Mouse (Mus musculus) olfactory bulb, adult 2 months (tissue): Measurements from ENCODE around the gene Pde1a. TPM values are rescaled to one million over a fixed set of nuclear protein-coding genes. Genes with fewer than 3 reads are reported as not detected.
"Not testable (repeated sequence)": the region's sequence is repeated elsewhere in the genome, so short reads cannot be mapped to it uniquely, and the experiment has no call there.

Experiments
- H3K27ac ChIP-seq: fragments of 200-500 bp; 2 replicates; pipeline ENCODE4 v1.5.1; 2012; ENCODE audit warnings: low read depth, low read length; ENCODE audit not compliant: insufficient read depth
- H3K4me1 ChIP-seq: fragments of 200-500 bp; 2 replicates; pipeline ENCODE4 v1.6.1; 2012; ENCODE audit warnings: low read length; ENCODE audit not compliant: control insufficient read depth, insufficient read depth
- H3K4me3 ChIP-seq: fragments of 200-500 bp; 2 replicates; pipeline ENCODE4 v1.5.1; 2012; ENCODE audit warnings: mild to moderate bottlenecking, low read depth, low read length, moderate library complexity; ENCODE audit not compliant: insufficient read depth
- CTCF ChIP-seq: fragments of 200-500 bp; IDR thresholded peaks from 2 replicates; pipeline ENCODE4 v1.5.1; 2012; ENCODE audit warnings: low read depth, mild to moderate bottlenecking, low read length, moderate library complexity; ENCODE audit not compliant: insufficient read depth
- POLR2A ChIP-seq: fragments of 200-500 bp; IDR thresholded peaks from 2 replicates; pipeline ENCODE4 v1.6.1; 2012; ENCODE audit warnings: mild to moderate bottlenecking, low read depth, low read length, moderate library complexity; ENCODE audit not compliant: insufficient read depth
- WGBS: fragments of 180-500 bp; shearing (Covaris S2); methylation state at CpG from one replicate; pipeline ENCODE4 v1.1.7; 2018; 5-methylcytosine and 5-hydroxymethylcytosine counted together
- polyA plus RNA-seq: library from polyadenylated mRNA; stranded (reverse); fragments of >200 nt; gene quantifications from 2 replicates; pipeline ENCODE4 v1.2.4, GENCODE M21; 2012; ENCODE audit warnings: low replicate concordance; ENCODE audit not compliant: missing spikeins, insufficient read depth, insufficient read length

Pde1a gene
- polyA plus RNA-seq, 1 experiment, result not detected

DNA sequence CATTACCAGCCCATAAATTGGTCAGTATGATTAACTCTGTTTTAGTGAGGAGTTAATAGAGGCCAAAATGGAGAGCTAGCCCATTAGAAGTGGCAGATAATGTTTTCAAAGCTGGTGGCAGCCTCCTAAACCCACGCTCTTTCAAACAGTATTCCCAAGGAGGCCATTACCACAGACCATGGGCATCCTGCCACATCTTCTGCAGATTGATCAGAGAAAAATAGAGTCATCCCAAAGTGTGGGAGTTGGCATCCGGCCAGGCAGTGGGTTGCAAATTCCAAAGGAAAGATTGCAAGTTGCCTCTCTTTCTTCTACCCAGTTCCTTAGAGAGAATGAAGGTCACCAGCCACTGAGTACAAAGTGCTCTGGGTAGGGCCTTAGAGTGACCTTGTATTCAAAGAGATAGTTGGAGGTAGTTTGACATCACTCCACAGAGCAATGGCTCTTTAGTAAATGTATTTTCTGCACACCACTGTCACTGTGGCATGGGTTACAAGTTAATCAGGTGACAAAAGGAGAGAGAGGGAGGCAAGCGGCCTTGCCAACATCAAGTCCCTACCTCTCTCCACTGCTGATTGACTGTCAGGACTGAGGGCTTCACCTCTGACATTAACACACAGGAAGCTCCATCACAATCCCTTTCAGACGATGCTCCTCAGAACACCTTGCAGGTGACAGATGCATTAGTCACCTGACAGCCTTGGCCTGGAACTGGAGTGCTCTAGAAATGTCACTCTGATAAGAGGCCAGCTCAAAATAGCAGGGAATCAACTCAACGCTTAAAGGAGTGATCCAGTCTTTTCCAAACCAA lies 237.3 kb downstream of the Pde1a start:
- Histone ChIP-seq H3K27ac (no peak overlapping the region), H3K4me1 (no peaks in the 10 kb centered on the region), H3K4me3 (no peak overlapping the region)
- TF ChIP-seq CTCF (no peak), POLR2A (no peak)
- 81% methylated on average over 5 of the region's 5 CpGs for WGBS

DNA sequence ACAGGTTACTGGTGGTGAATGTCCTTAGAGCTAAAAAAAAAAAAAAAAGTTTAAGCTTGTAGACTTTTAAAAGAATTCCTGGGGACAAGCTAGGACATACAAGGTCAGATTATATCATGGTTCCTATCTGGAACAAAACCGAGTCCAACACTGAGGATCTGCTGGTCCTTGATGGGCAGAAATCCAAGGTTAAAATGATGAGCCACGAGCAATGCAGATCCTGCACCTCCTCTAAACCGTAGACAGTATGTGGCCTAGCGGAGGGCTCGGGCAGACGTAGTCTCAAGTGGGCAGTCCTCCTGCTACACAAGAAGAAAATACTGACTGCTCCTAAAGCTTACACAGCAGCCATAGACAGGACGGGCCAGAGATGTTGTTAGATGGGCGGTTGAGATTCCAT lies 238.5 kb downstream of the Pde1a start:
- WGBS, result 94% methylated on average over 8 of the region's 8 CpGs
- no peak for TF ChIP-seq POLR2A
- no peak for TF ChIP-seq CTCF
- Histone ChIP-seq H3K27ac (no peak overlapping the region), H3K4me3 (no peak overlapping the region), H3K4me1 (no peaks in the 10 kb centered on the region)

DNA sequence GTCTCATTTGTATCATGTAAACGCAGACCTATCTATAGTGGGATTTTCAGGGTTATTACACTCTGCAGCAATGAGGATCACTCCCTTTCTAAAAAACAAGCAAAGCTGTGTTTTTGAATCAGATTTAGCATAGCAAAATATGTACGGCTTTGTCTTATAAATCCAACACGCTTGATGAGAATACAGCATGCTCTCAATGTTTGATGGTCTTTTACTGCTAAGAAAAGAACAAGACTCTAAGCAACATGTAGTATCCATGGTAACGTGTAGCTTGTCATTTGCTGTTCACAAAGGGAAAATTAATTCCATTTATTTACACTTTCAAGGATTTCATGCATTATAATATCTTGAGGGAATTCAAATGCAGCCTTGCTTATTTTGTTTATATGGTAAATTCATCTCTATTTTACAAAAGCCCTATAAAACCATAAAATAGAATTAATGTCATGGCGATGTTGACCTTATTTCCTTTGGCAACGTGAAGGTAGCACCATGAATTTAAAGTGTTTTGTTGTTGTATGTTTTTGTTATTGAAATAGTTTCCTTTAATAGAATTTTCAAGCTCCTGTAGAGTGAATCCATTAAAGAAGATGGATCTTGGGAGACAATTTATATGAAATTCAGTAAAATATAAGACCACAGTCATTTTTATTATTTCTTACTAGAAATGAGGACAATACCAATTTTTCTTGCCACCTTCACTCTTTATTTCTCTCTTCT lies 245.5 kb downstream of the Pde1a start:
- H3K27ac ChIP-seq, result no peak overlapping the region
- H3K4me1 ChIP-seq, result no peaks in the 10 kb centered on the region
- TF ChIP-seq POLR2A (no peak), CTCF (no peak)
- WGBS, result 51% methylated on average over 6 of the region's 6 CpGs
- H3K4me3 ChIP-seq, result no peak overlapping the region

DNA sequence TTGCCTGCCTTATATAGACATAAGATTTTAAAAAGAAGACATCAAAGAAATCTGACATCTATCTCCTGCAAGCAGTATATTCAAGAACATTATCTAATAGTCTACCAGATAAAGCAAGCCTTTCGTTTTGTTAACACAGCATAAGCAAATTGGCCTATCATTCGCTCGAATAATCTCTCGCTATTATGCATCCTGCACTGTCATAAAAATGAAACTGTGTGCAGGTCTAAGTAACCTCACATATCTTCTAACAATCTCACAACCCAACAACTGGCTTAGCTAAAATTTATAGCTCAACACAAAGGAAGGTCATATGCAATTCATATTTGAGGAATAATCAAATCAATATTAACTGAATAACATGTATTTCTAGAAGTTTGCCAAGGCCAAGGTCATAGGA lies 246.0 kb downstream of the Pde1a start:
- no peak for TF ChIP-seq CTCF
- TF ChIP-seq POLR2A, result no peak
- no peak overlapping the region for H3K27ac ChIP-seq
- 87% methylated on average over 4 of the region's 4 CpGs for WGBS
- no peak overlapping the region for H3K4me3 ChIP-seq
- H3K4me1 ChIP-seq, result no peaks in the 10 kb centered on the region

DNA sequence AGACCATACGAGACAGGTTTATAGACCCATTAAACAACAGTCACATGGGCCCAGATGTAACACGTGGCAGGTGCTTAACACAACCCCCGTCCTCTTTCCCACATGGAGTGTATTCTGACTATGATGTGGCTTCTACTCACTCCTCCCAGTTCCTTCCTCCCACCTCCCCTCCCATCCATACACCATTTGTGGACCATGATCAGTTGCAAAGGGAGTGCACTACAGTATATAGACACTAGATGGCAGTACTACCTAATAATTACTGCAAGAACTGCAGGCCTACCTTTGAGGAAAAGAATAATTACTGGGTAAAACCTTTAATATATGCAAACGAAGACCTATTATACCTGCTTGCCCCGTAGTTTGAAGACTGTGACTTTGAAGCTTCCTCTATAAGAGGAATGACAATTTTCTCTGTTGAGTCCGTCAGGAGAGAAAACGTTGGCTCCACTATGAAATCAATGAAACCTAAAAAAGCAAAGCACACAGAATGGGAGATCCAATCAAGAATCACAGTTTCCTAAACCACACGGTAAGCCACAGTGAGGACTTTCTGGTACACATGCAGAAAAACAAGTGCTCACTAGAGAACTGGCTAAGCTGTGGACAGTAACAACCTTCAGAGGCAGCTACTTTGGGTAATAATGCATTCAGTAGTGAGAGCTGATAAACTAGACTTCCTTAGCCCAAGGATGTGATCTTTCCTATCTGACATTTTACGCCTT lies 263.8 kb downstream of the Pde1a start:
- no peak overlapping the region for H3K4me3 ChIP-seq
- 31% methylated on average over 9 of the region's 9 CpGs for WGBS
- no peak overlapping the region for H3K27ac ChIP-seq
- TF ChIP-seq CTCF (no peak), POLR2A (no peak)
- H3K4me1 ChIP-seq, result no peaks in the 10 kb centered on the region

DNA sequence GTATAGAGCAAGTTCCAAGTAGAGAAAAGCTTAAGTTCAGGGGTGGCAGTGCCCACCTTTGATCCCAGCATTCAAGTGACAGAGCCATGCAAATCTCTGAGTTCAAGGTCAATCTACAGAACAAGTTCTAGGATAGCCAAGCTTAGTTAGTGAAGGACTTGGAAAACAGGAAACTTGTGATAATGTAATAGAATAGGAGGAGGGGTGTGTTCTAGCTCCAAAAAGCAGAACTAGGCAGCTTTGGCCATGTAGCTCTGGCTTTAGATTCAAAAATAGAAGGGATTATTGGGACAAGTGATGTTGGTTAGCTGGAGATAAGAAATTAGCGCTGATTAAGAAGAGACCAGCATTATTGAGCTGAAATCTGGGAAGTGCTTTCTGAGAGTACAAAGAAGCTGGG lies 272.4 kb downstream of the Pde1a start:
- H3K27ac ChIP-seq, result no peak overlapping the region
- H3K4me1 ChIP-seq, result no peaks in the 10 kb centered on the region
- 95% methylated on average over 1 of the region's 1 CpGs for WGBS
- no peak overlapping the region for H3K4me3 ChIP-seq
- TF ChIP-seq CTCF (no peak), POLR2A (no peak)

DNA sequence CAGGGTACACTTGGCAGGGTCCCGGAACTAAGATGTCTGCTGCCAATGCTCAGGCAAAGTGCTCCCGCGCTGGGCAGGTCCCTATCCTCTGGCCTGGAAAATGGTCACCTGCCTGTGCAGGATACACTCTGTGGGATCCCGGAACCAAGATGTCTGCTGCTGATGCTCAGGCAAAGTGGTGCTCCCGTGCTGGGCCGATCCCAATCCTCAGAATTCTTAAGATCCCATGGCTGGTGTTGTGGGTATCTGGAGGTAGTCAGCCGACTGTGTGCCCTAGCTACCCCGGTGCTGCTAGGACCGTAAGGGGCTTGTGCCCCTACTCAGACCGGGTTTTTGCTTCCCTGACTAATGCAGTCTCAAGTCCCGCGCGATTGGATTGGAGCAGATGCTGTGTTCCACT lies 281.9 kb downstream of the Pde1a start:
- not testable (repeated sequence) for H3K27ac ChIP-seq, H3K4me3 ChIP-seq, H3K4me1 ChIP-seq
- 90% methylated on average over 13 of the region's 13 CpGs for WGBS

DNA sequence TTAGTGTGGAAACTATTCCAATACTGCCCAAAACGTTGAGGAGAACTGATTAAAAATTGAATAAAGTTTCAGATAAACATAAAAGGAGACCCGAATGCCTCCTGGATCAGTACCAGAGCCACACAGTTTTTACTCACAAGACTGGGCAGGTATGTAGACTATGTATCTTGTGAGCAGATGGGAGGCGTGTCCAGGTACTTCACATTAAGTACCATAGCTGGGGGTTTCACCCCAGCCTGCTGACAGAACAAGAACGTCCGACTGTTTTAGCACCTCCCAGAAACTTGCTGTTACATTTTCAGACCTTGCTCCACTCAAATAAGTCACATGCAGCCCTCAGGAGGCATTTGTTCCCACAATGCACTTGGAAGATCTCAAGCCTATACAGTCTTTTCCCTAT lies 289.7 kb downstream of the Pde1a start:
- 72% methylated on average over 5 of the region's 5 CpGs for WGBS
- no peak overlapping the region for H3K4me3 ChIP-seq
- H3K27ac ChIP-seq, result no peak overlapping the region
- H3K4me1 ChIP-seq, result no peaks in the 10 kb centered on the region
- no peak for TF ChIP-seq POLR2A
- TF ChIP-seq CTCF, result no peak

DNA sequence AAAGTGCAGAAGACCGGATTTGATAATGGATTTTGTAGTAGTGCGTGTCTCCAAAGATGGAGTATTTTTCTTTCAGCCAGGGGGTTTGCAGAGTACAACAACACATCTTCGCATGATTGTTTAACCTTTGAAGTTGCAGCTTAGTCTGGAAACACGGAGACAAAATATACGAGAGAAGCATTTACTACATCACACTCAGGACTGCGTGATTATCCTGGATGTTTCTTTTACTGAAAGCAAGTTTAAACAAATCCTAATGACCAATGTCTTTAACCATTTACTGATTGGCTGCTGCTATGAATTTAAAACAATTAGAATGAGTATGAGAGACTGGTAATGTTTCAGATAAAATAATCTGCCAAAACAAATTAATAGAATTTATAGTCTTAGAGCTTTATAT lies 290.2 kb downstream of the Pde1a start:
- 87% methylated on average over 6 of the region's 6 CpGs for WGBS
- TF ChIP-seq CTCF (no peak), POLR2A (no peak)
- Histone ChIP-seq H3K4me3 (no peak overlapping the region), H3K4me1 (no peaks in the 10 kb centered on the region), H3K27ac (no peak overlapping the region)
